Mouse (Mus musculus) liver, embryonic 11.5 days (tissue): Measurements from ENCODE around the gene Gm8453. TPM values are rescaled to one million over a fixed set of nuclear protein-coding genes. Genes with fewer than 3 reads are reported as not detected.
"Not testable (repeated sequence)": the region's sequence is repeated elsewhere in the genome, so short reads cannot be mapped to it uniquely, and the experiment has no call there.

Experiments
- ATAC-seq: fragments of 200-750 bp; cut with Nextera tagmentation; replicated peaks from 2 replicates; pipeline ENCODE4 v1.8.0; 2017; ENCODE audit warnings: moderate number of reproducible peaks, mild to moderate bottlenecking, moderate TSS enrichment, moderate library complexity; ENCODE audit not compliant: low FRiP score
- DNase-seq: peaks from one replicate; pipeline ENCODE4 v3.0.0-alpha.2; 2017; ENCODE audit warnings: low spot score
- H3K27ac ChIP-seq: fragments of 300-500 bp; sonication (generic); 2 replicates; pipeline ENCODE4 v1.5.1; 2014; ENCODE audit warnings: mild to moderate bottlenecking, low read depth, low read length, control low read depth
- H3K27me3 ChIP-seq: fragments of 300-500 bp; sonication (generic); replicated peaks from 2 replicates; pipeline ENCODE4 v1.6.1; 2014; ENCODE audit warnings: low read length, mixed read lengths; ENCODE audit not compliant: control insufficient read depth, insufficient read depth
- H3K36me3 ChIP-seq: fragments of 300-500 bp; sonication (generic); 2 replicates; pipeline ENCODE4 v1.6.1; 2014; ENCODE audit warnings: mild to moderate bottlenecking, low read length, moderate library complexity, mixed read lengths; ENCODE audit not compliant: control insufficient read depth, insufficient read depth
- H3K4me1 ChIP-seq: fragments of 300-500 bp; sonication (generic); replicated peaks from 2 replicates; pipeline ENCODE4 v1.6.1; 2014; ENCODE audit warnings: low read length, mixed read lengths; ENCODE audit not compliant: control insufficient read depth, insufficient read depth
- H3K4me2 ChIP-seq: fragments of 300-500 bp; sonication (generic); 2 replicates; pipeline ENCODE4 v1.6.1; 2014; ENCODE audit warnings: mild to moderate bottlenecking, control low read depth, moderate library complexity
- H3K4me3 ChIP-seq: fragments of 300-500 bp; sonication (generic); 2 replicates; pipeline ENCODE4 v1.5.1; 2014; ENCODE audit warnings: low read depth, low read length, control low read depth
- H3K9ac ChIP-seq: fragments of 300-500 bp; sonication (generic); 2 replicates; pipeline ENCODE4 v1.6.1; 2014; ENCODE audit warnings: low read depth, low read length, control low read depth
- H3K9me3 ChIP-seq: fragments of 300-500 bp; sonication (generic); 2 replicates; pipeline ENCODE4 v1.6.1; 2016; ENCODE audit warnings: low read length, inconsistent platforms, mixed read lengths; ENCODE audit not compliant: control insufficient read depth
- WGBS: fragments of 180-500 bp; shearing (Covaris S2); extraction: QIAGEN DNeasy Blood & Tissue Kit; methylation state at CpG from one replicate; pipeline ENCODE4 v1.1.7; 2014; 5-methylcytosine and 5-hydroxymethylcytosine counted together
- polyA plus RNA-seq: library from polyadenylated mRNA; unstranded; fragments of >200 nt; fragmentation: Nextera tagmentation; extraction: Ambion mirVana; gene quantifications from 2 replicates; pipeline ENCODE4 v1.2.1, GENCODE M21; 2014

Gm8453 gene
- not detected in 2 replicates for polyA plus RNA-seq

DNA sequence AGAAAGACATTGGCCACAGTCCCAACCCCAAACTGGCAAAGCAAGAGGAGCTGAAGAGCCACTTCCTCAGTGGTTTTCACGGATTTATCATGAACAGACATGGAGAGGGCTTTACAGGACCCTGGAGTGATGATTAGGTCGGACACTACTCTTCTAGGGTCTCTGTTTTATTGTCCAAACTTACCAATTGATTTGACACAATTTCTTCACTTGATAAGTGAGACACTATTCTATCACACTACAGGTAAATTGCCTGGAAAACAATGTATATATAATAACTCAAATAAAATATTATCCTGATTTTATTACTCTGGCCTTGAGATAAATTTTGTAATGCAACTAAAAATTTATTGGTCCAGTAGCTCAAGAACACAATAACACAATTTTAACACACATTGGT is at the start of gene Gm8453:
Gm8453 (minus strand) TSS at position 101 of the 400 bp plus-strand sequence.
- H3K4me3 ChIP-seq, H3K9me3 ChIP-seq, H3K4me2 ChIP-seq, DNase-seq, H3K27me3 ChIP-seq, H3K27ac ChIP-seq, H3K36me3 ChIP-seq, ATAC-seq, H3K4me1 ChIP-seq, H3K9ac ChIP-seq: not testable (repeated sequence)
- WGBS: 23% methylated on average over 1 of the region's 2 CpGs

GRCm38 (mm10) chr7:22201164-22201563 is 28.1 kb downstream of the Gm8453 start, which contains the start of gene Gm8653:
TSS of gene Gm8653 (minus strand) at chr7:22201264.
- WGBS: no CpG with 5 or more reads among the region's 2 CpGs
- H3K4me3 ChIP-seq, H3K36me3 ChIP-seq, H3K9ac ChIP-seq, H3K9me3 ChIP-seq, ATAC-seq, H3K27me3 ChIP-seq, H3K4me1 ChIP-seq, H3K27ac ChIP-seq, DNase-seq, H3K4me2 ChIP-seq: not testable (repeated sequence)

- not testable (repeated sequence) for H3K4me2 ChIP-seq, H3K27me3 ChIP-seq, H3K9ac ChIP-seq, DNase-seq, ATAC-seq, H3K4me3 ChIP-seq, H3K4me1 ChIP-seq, H3K9me3 ChIP-seq, H3K36me3 ChIP-seq, H3K27ac ChIP-seq
- no CpG with 5 or more reads among the region's 3 CpGs for WGBS
Measured at GRCm38 (mm10) chr7:22189077-22189476, 40.2 kb downstream of the Gm8453 start, which contains the start of gene Vmn1r143. TSS of gene Vmn1r143 (plus strand) at chr7:22189377.

Other genes starting within 250 kb of the Gm8453 start
- not detected in 2 replicates for gene Vmn1r137, start 234.9 kb downstream of the Gm8453 start, polyA plus RNA-seq
- gene Vmn1r138, start 200.6 kb downstream of the Gm8453 start, polyA plus RNA-seq: not detected in 2 replicates
- gene Gm6176, start 173.2 kb downstream of the Gm8453 start, polyA plus RNA-seq: not detected in 2 replicates
- gene Vmn1r139, start 160.4 kb downstream of the Gm8453 start, polyA plus RNA-seq: not detected in 2 replicates
- gene Gm16451, start 111.2 kb downstream of the Gm8453 start, polyA plus RNA-seq: not detected in 2 replicates
- not detected in 2 replicates for gene Gm10666, start 94.7 kb downstream of the Gm8453 start, polyA plus RNA-seq
- gene Vmn1r142, start 65.4 kb downstream of the Gm8453 start, polyA plus RNA-seq: not detected in 2 replicates
- not detected in 2 replicates for gene Vmn1r143, start 40.1 kb downstream of the Gm8453 start, polyA plus RNA-seq
- not detected in 2 replicates for gene Gm8653, start 28.2 kb downstream of the Gm8453 start, polyA plus RNA-seq
- gene Gm4187, start 100.2 kb upstream of the Gm8453 start, polyA plus RNA-seq: not detected in 2 replicates
- gene Gm8660, start 141.6 kb upstream of the Gm8453 start, polyA plus RNA-seq: not detected in 2 replicates
- gene Vmn1r148, start 184.1 kb upstream of the Gm8453 start, polyA plus RNA-seq: not detected in 2 replicates
- not detected in 2 replicates for gene Vmn1r149, start 208.7 kb upstream of the Gm8453 start, polyA plus RNA-seq
- gene Gm10665, start 234.6 kb upstream of the Gm8453 start, polyA plus RNA-seq: not detected in 2 replicates